Mouse (Mus musculus) lung, postnatal 36 days (tissue): ENCODE measurements around the gene Vat1l.

Source experiments
- DNase-seq: peaks from one replicate; pipeline ENCODE4 v3.0.0; 2022; ENCODE audit warnings: mixed read lengths

The Vat1l gene

DNA sequence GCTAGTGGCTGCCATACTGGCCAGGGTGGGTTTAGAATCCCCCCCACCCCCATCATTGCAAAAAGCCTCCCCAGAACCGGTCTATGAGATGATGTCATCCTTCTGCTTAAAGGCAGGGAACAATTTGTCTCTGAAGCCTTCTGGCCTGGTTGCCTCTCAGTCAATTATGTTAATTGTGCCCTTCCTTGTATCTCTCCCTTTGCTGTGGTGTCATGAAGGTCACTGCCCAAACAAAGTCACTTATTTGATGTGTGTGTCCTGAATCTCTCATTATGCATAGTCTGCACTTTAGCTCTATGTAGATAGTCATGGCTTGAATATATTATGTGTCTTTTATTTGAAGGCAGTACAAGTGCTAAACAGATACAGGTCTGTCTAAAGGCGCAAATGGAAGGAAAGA lies 92.8 kb downstream of the Vat1l start:
- DNase-seq, result no peak

DNA sequence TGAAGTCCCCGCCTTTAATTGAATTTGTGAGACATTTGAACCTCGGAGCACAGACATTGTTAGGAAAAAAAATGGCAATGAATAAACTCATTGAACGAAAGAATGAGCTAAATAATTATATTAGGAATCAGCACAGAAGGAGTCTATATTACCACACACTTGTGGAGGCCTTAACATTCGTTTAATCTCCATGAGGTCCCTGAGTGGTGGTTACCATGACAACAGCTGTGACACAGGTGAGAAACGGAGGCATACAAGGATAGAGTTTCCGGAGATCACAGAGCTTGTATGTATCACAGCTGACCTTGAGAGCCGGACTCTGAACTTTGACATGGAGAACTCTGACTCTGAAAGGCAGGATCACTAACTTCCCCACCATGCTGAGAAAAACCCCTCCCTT lies 94.7 kb downstream of the Vat1l start:
- DNase-seq, result no peak

DNA sequence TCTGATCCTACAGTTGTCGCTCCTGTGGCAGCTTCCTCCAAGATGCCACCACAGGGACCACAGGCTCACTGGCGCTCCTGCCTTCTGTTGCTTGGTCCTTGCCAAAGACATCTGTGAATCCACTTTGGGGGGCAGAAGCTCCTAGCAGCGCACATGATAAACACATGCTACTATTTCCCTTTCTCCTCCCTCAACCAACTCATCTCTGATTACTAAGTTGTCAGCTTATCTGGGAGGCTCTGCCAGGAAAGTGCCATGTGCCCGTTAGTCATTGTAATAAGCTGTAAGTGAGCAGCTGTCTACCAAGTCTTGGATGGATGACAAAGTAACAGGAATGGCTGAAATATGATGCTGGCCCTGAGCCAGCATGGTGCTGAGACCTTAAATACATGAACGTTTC lies 100.9 kb downstream of the Vat1l start:
- DNase-seq, result no peak

DNA sequence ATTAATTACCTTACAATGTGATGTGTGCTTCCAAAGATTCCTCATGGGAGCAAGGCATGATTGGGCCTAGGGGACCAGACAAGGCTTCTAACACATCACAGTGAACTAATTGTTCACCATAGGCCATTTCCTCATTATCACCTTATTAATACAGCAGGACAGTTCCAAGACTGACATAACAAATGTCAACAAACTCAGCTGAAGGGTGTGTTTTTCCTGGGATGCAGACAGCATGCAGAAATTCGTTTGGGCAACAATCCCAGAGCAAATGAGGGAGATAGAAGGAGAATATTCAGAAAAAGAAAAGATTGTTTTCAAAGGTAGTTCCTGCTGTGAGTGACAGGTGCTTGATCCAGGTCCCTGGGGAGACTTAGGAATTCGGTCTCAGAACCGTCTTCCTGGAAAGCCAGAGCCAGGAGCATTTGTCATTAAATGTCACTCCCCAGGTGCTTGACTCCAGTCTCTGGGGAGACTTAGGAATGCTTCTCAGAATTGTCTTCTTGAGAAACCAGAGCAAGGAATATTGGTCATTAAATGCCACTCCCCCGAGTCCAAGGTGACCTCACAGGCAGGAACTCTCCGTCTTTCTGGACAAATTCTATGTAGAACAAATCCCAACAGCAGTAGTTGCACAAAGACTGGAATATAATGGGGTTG lies 109.4 kb downstream of the Vat1l start:
- DNase-seq, result no peak

DNA sequence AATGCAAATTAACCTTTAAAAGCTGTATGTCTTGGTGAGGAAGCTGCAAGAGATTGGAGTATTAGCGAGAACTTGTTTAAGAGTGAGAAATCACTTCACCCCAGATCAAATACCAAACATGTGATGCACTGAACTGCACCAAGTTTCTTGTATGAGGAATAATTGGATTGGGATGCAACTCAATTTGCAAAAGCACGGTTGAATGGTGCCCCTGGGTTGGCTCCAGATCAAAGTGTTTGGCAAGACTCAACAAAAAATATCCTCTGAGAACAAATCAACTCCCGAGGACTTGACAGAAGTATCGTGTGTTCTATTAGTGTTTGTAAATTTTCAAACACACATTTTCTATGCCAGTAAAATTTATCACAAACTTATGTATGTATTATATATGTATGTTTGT lies 112.7 kb downstream of the Vat1l start:
- DNase-seq, result no peak

DNA sequence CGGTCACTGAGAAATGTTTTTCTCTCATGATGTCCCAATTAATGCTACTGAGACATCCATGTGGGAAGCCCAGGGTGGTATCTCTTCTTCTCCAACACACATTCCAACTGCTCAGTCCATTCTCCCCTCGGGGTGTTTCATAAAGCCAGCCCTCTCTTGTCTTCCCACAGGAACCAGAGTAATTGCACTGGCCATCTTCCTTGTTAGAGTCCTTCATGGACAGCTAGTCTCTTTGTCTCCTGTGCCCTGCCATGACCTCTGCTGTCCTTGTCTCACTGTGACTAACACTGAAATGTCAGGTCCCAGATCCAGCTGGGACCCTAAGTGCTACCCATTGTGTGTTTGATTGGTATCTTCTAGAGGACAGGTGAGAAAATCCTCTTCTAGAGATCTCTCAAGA lies 116.7 kb downstream of the Vat1l start:
- no peak for DNase-seq

DNA sequence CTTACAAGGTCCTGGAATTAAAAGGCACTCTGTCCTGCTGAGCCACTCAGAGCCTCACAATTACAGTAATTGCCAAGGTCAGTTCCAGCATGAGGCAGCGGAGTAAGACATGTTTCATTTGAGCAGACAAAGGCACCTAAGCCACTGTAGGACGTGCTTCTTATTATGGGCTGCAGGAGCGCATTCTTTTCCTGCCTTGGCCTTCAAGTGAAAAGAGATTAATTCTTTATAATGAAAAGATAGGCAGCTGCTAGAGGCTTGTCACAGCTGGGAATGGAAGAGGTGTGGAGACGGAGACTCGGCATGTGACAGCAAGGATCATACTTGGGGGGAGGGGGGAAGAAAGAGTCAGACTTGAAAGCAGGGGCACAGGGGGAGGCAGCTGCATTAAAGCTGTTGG lies 126.5 kb downstream of the Vat1l start:
- no peak for DNase-seq

DNA sequence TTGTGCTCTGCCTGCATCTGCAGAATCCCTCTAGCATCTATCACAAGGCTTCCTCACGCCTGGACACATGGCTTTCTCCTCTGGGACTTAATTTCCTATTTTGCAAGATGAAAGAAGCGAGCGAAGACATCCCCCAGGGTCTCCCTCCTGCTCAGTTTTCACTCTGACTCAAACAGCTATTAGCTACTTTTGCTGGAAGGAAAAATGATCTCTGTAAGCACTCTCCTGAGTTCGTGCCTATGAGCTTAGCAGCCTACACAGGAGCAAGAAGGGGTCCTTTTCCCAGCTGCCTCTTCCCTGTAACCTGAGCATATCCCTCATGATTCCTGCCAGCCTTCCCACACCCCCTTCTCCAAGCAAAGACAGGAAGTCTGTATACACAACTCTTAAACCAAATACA lies 127.5 kb downstream of the Vat1l start:
- no peak for DNase-seq

DNA sequence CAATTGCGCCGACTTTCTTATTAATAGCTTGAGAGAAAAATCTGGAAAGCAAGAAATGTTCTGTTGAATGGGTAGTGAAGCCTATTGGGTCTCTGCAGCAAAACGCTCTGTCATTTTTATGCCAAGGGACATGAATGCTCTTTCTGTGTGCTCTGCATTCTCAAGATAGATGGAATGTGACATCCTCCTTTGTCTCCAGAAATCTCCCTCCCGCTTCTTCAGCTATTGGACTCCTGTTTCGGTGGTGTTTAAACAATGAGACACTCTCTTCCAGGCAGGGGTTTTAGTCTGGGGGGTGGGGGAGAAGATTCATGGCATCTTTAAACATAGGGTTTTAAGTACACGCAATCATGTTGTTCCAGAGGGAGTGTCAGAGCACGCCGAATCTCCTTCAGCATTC lies 130.3 kb downstream of the Vat1l start:
- no peak for DNase-seq

DNA sequence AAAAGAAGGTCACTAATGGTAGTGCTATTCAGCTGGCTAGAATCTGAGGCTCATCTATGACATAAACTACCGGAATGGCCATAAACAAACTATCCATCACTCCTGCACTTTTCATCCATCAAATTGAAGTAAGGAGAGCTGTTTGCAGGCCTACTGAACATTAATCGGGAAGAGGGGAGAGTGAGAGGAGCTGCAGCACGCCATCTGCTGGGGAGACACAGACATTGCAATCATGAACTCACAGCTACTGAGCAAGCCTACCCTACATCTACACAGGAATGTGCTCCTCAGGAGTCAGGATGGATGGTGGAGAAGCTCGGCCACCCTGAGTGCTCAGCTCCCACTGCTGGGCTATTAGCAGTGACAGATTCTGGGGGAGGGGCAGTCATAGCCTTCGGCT lies 136.9 kb downstream of the Vat1l start:
- DNase-seq, result no peak

DNA sequence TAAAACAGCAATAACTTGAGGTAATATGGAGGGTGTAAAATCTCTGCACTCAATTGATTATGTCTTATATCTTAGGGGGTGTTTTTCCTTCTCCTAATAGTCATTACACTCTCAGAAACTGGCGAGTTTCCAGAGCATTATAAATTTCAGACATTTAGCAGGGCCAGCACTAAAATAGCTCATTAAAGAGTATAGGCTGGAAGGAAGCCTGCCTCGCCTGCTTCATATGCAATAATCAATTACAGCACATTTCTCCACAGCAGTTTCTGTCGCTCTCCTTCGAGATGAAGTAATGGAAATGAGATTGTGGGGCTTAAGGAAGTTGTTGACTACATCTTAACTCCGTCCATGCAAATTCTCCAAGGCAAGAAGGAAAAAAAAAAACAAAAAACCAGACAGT lies 139.4 kb downstream of the Vat1l start:
- DNase-seq, result no peak

DNA sequence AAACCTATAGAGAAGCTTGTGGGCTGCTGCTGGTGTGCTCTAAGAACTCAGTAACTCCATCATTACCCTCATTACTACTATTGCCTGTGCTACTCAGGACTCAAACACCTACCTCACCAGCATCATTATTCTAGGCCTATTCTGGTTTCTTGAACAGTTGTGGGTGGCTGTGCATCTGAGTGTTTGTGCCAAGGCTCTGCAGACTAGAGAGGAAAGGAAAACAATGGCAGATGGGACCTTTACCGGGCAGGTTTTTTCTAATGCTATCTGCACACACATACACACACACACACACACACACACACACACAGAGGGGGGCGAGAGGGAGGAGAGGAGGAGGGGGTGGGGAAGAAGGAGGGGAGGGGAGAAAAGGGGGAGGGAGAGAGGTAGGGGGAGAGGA lies 140.6 kb downstream of the Vat1l start:
- DNase-seq, result no peak

DNA sequence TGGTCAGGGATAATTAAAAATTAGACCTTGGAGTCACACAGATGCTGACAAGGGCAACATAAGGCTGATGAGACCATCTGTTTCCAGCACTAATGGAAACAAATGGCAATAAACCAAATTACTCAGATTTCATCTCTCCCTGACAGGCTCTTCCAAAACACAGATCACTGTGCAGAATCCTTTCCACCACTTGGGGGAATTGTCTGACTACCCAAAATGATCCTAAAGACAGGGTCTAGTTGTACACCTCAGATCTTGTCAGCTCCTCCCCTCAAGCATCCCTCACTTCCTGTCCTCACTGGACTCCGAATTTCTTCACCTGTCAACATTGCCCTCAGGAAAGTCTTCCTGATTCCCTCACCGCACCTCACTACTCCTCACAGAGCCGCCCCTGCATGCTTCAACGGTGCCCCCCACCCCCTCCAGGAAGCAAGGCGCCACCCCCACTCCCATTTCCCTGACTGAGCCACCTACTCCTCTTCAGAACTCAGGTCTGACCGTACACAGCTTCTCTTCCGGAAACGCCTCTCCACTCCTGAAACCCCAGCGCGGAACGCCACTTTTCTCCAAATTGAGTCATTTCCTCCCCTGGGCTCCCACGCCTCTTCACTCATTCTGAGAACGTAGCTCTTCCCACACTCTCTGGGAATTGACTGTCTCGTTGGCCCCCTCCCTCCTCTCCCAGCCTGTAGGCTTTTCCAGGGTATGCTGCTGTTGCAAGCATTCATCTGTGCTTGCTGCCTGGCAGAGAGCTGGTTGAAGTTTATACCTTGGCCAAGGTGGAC lies 146.4 kb downstream of the Vat1l start:
- DNase-seq, result no peak

DNA sequence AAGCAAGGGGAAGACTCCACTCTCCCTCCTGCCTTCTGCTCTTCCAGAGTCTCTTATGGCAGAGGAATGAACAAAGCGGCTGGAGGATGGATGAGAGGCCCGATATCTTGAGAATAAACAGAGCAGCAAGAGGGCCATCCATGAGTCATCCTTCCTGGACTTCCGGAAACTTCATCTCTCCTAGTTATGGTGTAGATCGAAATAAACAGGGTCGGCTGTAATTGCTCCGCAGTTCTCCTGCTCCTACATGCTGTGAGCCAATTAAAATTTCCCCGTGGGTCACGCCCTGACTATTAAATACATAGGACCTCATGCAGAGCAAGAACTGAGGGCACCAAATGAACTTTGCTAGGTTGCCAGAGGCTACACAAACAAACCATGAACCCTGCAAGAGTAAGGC lies 155.1 kb downstream of the Vat1l start:
- DNase-seq, result no peak

DNA sequence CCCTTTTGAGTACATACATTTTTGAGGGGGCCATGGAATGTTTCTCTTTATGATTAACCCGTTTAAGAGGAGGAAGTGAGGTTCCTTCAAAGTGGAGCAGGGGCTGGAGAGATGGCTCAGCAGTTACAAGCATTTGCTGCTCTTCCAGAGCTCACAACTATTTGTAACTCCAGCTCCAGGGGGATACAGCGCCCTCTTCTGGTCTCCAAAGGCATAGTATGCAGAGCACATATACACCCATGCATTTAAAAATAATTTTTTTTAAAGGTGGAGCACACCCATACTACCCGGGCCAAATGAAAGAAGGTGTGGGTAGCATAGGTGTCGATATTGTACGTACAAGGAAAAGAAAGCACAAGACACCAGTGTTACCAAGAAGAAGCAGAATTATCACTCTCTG lies 157.8 kb downstream of the Vat1l start:
- no peak for DNase-seq

DNA sequence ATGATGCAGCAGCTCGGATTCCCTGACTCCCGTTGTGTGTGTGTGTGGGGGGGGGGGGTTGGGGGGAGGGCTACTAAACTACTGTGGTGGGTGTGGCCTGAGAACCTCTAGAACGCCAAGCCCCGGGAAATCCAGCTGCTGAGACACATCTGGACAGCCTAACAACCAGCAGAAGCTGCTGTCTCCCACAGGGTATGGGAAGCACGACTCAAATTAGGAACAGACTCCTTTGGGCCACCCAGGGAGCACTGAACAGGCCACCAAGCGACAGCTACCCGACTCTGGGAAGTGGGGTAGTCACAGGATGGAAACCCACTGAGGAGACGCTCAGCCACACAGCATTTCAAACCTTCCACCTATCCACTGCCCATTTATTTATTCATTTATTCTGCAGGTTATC lies 158.2 kb downstream of the Vat1l start:
- no peak for DNase-seq

DNA sequence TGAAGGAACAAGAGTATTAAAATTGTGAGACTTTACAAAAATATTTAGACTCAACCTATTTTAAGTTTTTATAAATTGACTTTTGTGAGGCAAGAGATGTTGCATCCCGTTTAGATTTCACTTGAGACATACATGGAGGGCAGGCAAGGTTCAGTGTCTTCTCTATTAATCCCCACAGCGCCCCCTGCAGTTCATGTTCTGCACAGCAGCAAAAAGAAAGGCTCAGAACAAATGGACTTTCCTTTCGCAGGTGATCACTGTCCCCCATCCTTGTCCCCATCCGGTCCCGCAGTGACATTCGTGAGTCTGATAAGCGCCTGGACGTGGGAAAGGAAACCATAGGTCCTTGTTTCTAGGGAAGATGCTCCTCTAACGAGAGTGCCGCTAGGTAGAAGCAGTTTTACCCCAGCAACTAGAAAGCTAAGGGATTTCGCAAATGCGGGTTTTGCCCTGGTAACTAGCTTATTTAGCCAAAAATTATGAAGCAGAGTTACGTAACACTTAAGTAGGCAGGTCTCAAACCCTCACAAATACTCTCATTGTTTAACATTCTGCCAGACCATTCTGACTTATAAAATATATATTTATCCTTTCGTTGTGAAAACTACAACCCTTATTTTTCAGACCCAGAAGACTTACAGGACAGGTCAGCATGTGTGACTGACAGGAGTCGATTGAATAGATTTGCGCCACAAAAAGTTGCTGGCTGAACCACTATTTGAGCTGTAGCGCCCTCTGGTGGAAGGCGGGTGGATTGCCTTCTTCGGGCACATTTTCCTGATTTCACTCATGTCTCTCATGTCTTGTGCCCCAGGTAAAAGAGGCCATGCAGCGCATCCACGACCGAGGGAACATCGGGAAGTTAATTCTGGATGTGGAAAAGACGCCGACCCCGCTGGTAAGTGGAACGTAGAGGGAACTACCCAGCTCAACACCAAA lies 163.9 kb downstream of the Vat1l start:
- DNase-seq, result peak; percentile 83

DNA sequence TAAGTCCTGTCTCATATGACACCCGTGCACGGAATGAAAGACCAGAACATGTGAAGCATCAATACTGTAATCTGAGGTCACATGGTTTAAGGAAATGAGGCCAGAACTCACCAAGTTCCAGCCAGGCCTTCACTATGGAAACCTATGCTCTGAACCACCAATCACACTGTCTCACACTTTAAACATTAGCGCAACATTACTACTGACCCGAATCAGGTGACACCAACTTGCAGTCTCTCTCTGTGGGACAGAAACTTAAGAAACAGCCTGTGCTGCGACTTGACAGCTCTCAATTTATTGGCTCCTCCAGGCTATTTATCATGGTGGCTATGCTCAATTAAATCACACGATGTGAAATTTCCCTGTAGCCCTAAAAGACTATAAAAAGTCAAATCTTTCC lies 169.0 kb downstream of the Vat1l start:
- no peak for DNase-seq

DNA sequence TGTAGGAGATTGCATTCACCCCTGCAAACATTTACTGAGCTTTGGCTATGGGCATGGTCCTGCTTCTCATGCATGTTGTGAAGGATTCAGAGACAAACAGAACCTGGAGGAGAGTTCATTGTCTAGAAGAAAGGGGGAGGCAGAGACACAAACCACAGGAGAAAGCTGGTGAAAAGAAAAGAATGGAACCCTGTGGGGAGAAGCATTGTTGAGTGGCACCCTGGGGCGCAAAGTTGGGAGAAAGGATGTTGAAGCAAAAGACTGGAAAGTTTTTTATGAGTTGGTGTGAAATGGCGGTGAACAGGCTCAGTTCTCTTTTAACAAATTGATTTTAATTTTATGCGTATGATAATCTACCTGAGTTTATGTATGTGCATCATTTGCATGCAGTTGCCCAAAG lies 178.8 kb downstream of the Vat1l start:
- no peak for DNase-seq

DNA sequence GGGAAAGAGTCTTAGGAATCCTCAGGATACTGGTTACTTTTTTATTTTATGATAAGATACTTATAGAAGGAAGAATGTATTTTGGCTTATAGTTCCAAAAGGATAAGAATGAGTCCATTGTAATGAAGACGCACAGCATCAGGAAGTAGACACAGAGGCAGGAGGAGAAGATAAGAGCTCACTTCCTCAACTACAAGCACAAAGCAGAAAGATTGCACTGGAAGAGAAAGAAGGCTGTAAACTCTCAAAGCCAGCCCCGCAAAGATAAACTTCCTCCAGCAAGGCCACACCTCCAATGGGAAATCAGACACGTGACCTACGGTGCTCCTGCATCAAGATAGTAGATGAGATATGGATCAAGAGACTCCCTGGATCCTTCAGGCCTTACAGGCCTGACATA lies 182.1 kb downstream of the Vat1l start:
- no peak for DNase-seq

DNA sequence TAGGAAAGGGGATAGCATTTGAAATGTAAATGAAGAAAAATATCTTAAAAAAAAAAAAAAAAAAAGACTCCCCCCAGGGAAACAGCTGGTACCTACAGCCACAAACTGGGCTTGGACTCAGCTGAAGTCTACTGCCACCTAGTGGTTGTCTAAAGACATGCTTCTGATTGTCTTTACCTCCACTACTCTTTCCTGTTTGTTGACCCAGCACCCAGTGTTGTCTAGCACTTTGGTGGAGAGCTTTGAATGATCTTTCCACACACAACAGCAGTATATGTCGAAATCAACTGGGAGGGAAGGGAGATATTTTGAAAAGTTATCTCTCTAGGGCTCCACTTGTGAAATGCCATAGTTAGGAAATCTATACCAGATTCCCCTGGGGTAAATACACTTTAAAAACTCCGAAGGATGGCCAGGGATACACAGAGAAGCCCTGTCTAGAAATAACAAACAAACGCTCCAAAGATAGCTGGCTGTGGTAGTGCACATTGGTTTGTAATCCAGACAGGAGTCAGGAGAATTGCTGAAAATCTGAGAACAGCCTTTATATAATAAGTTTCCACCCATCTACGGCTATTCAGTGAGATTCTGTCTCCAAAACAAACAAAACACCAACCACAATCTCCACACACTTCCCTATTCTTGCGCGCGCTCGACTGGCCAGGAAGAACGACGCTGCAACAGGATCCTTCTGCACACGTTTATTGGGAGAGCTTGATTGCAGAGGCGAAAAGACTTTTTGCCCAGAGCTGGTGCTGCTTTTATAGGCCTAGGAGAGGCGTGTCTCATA lies 185.2 kb downstream of the Vat1l start:
- DNase-seq, result peak; percentile 12

DNA sequence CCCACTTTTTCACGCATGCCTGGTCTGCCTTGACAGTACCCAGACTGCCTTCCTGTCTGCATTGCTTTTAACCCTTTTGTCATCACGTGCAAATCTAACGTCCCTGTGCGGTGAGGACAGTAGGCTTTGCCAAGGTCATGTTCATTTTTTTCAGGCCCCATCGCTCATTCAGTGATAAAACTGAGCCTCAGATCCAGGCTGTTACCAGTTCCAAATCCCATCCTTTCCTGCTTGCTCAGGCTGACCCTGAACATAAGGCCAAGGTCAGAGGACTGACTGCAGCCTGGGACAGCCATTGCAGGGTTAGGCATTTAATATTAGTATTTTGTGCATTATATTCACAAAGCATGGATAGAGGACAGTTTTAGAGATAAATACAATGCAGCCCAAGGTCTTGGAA lies 192.9 kb downstream of the Vat1l start:
- no peak for DNase-seq

DNA sequence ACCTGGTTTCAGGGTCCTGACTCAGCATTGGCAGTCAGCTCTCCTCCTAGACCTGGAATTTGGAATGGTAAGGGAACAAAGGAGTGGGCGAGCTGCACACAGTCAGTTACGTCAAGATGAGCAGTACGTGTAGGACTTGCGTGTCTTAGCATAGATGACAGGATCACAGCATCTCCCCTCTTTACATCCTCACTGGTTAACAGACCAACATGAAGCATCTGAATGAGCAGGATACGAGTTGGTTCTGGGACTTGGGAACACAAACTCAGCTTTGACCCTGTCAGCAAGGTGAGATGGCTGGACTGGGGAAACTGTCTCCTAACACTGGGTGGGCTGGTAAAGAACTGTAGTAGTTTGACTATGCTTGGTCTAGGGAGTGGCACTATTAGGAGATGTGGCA lies 193.9 kb downstream of the Vat1l start:
- no peak for DNase-seq
